Mouse (Mus musculus) CH12.LX (cell line): ENCODE measurements at regions not wholly inside any gene's neighbourhood (a gene's known extent, or its start where the extent isn't known, plus 50 kb on each side); places are given as distances from the start of the nearest gene placed in this dataset.

Experiments
- DNase-seq: peaks from one replicate; pipeline ENCODE4 v3.0.0-alpha.2; 2013; ENCODE audit errors: extremely low read depth
- H3K27ac ChIP-seq: 2 replicates; pipeline ENCODE4 v1.5.1; 2012; ENCODE audit warnings: low read depth, mild to moderate bottlenecking, control low read depth, moderate library complexity; ENCODE audit not compliant: insufficient read depth
- H3K27me3 ChIP-seq: replicated peaks from 2 replicates; pipeline ENCODE3; 2012; ENCODE audit warnings: inconsistent platforms
- H3K36me3 ChIP-seq, 2 experiments: replicated peaks in 1 of 2; 2 replicates each; pipeline versions ENCODE3 to v1.6.1; 2012; ENCODE audit warnings: inconsistent platforms in 1 of 2, low read length in 1 of 2, mild to moderate bottlenecking in 1 of 2, mixed read lengths in 1 of 2, moderate library complexity in 1 of 2; ENCODE audit not compliant: control insufficient read depth in 1 of 2, insufficient read depth in 1 of 2
- H3K4me1 ChIP-seq, 2 experiments: 2 replicates each; pipeline ENCODE4 v1.6.1; 2012; ENCODE audit warnings: inconsistent platforms in 1 of 2, moderate library complexity in 1 of 2; ENCODE audit not compliant: insufficient read depth in 2 of 2, control insufficient read depth in 1 of 2
- H3K4me2 ChIP-seq: 2 replicates; pipeline ENCODE4 v1.6.1; 2012; ENCODE audit warnings: low read depth, mild to moderate bottlenecking, control low read depth; ENCODE audit not compliant: poor library complexity, insufficient read depth, severe bottlenecking
- H3K4me3 ChIP-seq, 3 experiments: fragments of 150-350 bp in 1 of 3; sonication (generic) in 1 of 3; replicated peaks in 1 of 3; 2 replicates each; pipeline versions ENCODE3 to v1.5.1; 2011 to 2012; ENCODE audit warnings: low read depth in 2 of 3, low read length in 2 of 3, mild to moderate bottlenecking in 2 of 3, moderate library complexity in 2 of 3, control low read depth in 1 of 3, improper control_type of control experiment in 1 of 3, inconsistent platforms in 1 of 3, mixed read lengths in 1 of 3; ENCODE audit not compliant: poor library complexity in 1 of 3
- H3K79me2 ChIP-seq: replicated peaks from 2 replicates; pipeline ENCODE4 v1.6.1; 2012; ENCODE audit warnings: mild to moderate bottlenecking, moderate library complexity; ENCODE audit not compliant: control insufficient read depth, poor library complexity, insufficient read depth, severe bottlenecking; ENCODE audit errors: extremely low read depth
- H3K9ac ChIP-seq: 2 replicates; pipeline ENCODE4 v1.6.1; 2012; ENCODE audit warnings: low read depth, mild to moderate bottlenecking, control low read depth, moderate library complexity; ENCODE audit not compliant: insufficient read depth
- H3K9me3 ChIP-seq: replicated peaks from 2 replicates; pipeline ENCODE3; 2012; ENCODE audit warnings: low read length, inconsistent platforms, mixed read lengths
- CHD2 ChIP-seq: IDR thresholded peaks from 2 replicates; pipeline ENCODE4 v1.6.1; 2011; ENCODE audit warnings: low read length, improper control_type of control experiment
- E2F4 ChIP-seq: IDR thresholded peaks from 2 replicates; pipeline ENCODE4 v1.6.1; 2011; ENCODE audit warnings: low read depth, low read length, improper control_type of control experiment; ENCODE audit not compliant: insufficient replicate concordance
- ELF1 ChIP-seq: IDR thresholded peaks from 2 replicates; pipeline ENCODE4 v1.6.1; 2014; ENCODE audit warnings: low read depth, mild to moderate bottlenecking, inconsistent platforms, low read length, improper control_type of control experiment
- ETS1 ChIP-seq: conservative IDR thresholded peaks from 2 replicates; pipeline ENCODE4 v1.6.1; 2012; ENCODE audit warnings: low read depth, mild to moderate bottlenecking, inconsistent platforms, low read length, improper control_type of control experiment, moderate library complexity
- GABPA ChIP-seq: IDR thresholded peaks from 2 replicates; pipeline ENCODE4 v1.6.1; 2012; ENCODE audit warnings: low read depth, low read length, improper control_type of control experiment, inconsistent platforms; ENCODE audit not compliant: insufficient replicate concordance
- HCFC1 ChIP-seq: IDR thresholded peaks from 2 replicates; pipeline ENCODE4 v1.6.1; 2012; ENCODE audit warnings: low read depth, mild to moderate bottlenecking, inconsistent platforms, low read length, improper control_type of control experiment
- JUN ChIP-seq: IDR thresholded peaks from 2 replicates; pipeline ENCODE4 v1.6.1; 2011; ENCODE audit warnings: low read depth, mild to moderate bottlenecking, low read length, improper control_type of control experiment, moderate library complexity; ENCODE audit not compliant: insufficient read depth
- MAZ ChIP-seq: IDR thresholded peaks from 2 replicates; pipeline ENCODE4 v1.6.1; 2012; ENCODE audit warnings: low read depth, mild to moderate bottlenecking, inconsistent platforms, low read length, improper control_type of control experiment, moderate library complexity
- NELFE ChIP-seq: IDR thresholded peaks from 2 replicates; pipeline ENCODE4 v1.6.1; 2011; ENCODE audit warnings: low read depth, low read length, improper control_type of control experiment
- NRF1 ChIP-seq: IDR thresholded peaks from 2 replicates; pipeline ENCODE4 v1.6.1; 2014; ENCODE audit warnings: low read depth, mild to moderate bottlenecking, inconsistent platforms, low read length, improper control_type of control experiment, moderate library complexity
- RAD21 ChIP-seq: IDR thresholded peaks from 2 replicates; pipeline ENCODE4 v1.6.1; 2011; ENCODE audit warnings: low read depth, mild to moderate bottlenecking, low read length, improper control_type of control experiment, moderate library complexity
- RCOR1 ChIP-seq: conservative IDR thresholded peaks from 2 replicates; pipeline ENCODE4 v1.6.1; 2012; ENCODE audit warnings: low read depth, mild to moderate bottlenecking, inconsistent platforms, low read length, improper control_type of control experiment
- SIN3A ChIP-seq: IDR thresholded peaks from 2 replicates; pipeline ENCODE4 v1.6.1; 2012; ENCODE audit warnings: low read length, improper control_type of control experiment, inconsistent platforms
- SMC3 ChIP-seq: IDR thresholded peaks from 2 replicates; pipeline ENCODE4 v1.6.1; 2011; ENCODE audit warnings: low read depth, low read length, improper control_type of control experiment
- TBP ChIP-seq: conservative IDR thresholded peaks from 2 replicates; pipeline ENCODE4 v1.6.1; 2011; ENCODE audit warnings: low read depth, low read length, improper control_type of control experiment
- TCF12 ChIP-seq: IDR thresholded peaks from 2 replicates; pipeline ENCODE4 v1.6.1; 2014; ENCODE audit warnings: low read depth, mild to moderate bottlenecking, inconsistent platforms, low read length, improper control_type of control experiment
- USF1 ChIP-seq: IDR thresholded peaks from 2 replicates; pipeline ENCODE4 v1.6.1; 2014; ENCODE audit warnings: low read depth, mild to moderate bottlenecking, inconsistent platforms, low read length, improper control_type of control experiment
- ZNF384 ChIP-seq: IDR thresholded peaks from 2 replicates; pipeline ENCODE4 v1.6.1; 2012; ENCODE audit warnings: low read depth, low read length, improper control_type of control experiment, inconsistent platforms
- dilution Hi-C: fragments of 300-500 bp; cut with MboI; formaldehyde crosslinking; loops from 2 replicates; pipeline ENCODE4 v1.14.3; 2020; ENCODE audit warnings: low sequenced_read_pairs; ENCODE audit not compliant: extremely low pct_unique_long_range_greater_than_20kb, extremely low pct_ligation_motif_present
- in situ Hi-C: fragments of 300-500 bp; cut with MboI; formaldehyde crosslinking; loops from 3 replicates; pipeline ENCODE4 v1.14.3; 2019; ENCODE audit warnings: low sequenced_read_pairs, low pct_ligation_motif_present, low pct_unique_long_range_greater_than_20kb, mixed read lengths

DNA sequence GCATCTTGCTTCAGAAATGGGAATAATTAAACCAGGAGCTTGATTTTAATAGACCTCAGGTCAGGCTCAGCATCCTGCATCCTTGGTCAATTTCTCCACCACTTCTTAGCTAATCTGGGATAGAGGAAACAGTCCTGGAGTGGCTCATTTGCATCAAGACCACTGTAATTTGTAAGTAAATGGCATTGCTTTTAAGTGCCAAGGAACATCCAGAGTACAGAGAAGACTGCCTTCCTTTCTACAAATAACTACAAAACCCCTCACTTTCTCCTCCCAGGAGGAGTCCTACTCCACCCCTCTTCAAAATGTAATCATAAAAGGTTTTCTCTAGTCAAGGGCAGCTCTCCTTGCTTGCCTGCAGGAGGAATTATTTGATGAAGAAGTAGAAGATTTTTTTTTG lies 96.2 kb upstream of the Camk1g start:
- dilution Hi-C loops = no loop called here
- no peaks in the 10 kb centered on the region for H3K79me2 ChIP-seq

DNA sequence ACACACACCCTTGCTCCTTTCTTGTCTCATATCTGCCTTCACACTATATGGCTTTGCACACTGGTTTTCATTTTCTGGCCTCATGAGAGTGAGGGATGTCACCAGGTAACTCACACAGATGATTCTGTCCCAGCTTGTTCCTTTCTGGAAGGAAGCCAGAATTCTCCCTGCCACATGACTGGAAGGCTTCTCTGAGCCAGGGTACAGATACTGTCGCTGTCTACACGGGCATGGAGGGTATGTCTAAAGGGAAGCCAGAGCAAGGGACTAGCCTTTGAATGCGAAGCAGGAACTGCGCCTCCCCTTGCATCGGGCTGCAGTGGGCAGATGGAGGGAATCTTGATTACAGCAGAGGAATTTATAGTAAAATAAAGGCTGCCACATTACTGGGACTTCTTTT lies 89.6 kb upstream of the Camk1g start:
- no peak overlapping the region for H3K27ac ChIP-seq
- no peak for DNase-seq
- H3K36me3 ChIP-seq = no peaks in the 10 kb centered on the region
- peaks cover 5% of the 10 kb centered on the region for H3K27me3 ChIP-seq
- no peak overlapping the region for H3K4me3 ChIP-seq
- H3K79me2 ChIP-seq = no peaks in the 10 kb centered on the region
- dilution Hi-C loops = no loop called here
- peaks cover 0 to 7% of the 10 kb centered on the region in 2 experiments; a peak in 2 of 4 replicates for H3K4me1 ChIP-seq
- H3K9me3 ChIP-seq = peaks cover 2% of the 10 kb centered on the region
- H3K4me2 ChIP-seq = no peak overlapping the region
- H3K9ac ChIP-seq = no peak overlapping the region
- in situ Hi-C loops = no loop called here
- TF ChIP-seq TBP (no peak), MAZ (no peak), SMC3 (no peak), ELF1 (no peak)

More for the DNA sequence above, 96.2 kb upstream of the Camk1g start:
- H3K27me3 ChIP-seq = peaks cover 19% of the 10 kb centered on the region
- TF ChIP-seq CHD2 (no peak), RAD21 (no peak), ZNF384 (no peak), ETS1 (no peak)
- no peak overlapping the region for H3K9ac ChIP-seq
- H3K4me2 ChIP-seq = no peak overlapping the region
- H3K27ac ChIP-seq = no peak overlapping the region
- H3K36me3 ChIP-seq = no peaks in the 10 kb centered on the region
- in situ Hi-C loops = no loop called here
- H3K4me1 ChIP-seq = no peaks in the 10 kb centered on the region
- H3K9me3 ChIP-seq = peaks cover 6% of the 10 kb centered on the region
- DNase-seq = no peak
- no peak overlapping the region for H3K4me3 ChIP-seq

DNA sequence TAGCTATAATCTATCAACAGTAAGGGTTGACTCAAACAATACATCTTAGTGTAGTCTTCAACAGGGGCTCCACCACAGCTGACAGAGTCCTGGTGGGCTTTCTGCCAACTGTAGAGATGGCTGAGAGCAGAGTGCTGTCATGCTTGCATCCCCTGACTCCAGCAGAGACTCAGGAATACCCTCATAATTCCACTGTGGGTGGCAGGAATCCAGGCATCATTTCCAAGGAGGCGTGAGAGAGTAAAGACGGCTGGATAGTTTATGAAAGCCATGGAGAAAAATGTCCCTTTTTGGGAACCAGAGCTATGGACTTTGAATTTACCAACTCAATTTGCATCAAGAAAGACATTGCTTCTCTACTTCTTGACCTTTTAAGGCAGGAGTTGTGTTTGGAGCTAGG lies 87.8 kb upstream of the Camk1g start:
- no peak overlapping the region for H3K4me2 ChIP-seq
- no peak for DNase-seq
- H3K4me3 ChIP-seq = no peak overlapping the region
- in situ Hi-C loops = no loop called here
- TF ChIP-seq E2F4 (no peak), JUN (no peak), NRF1 (no peak), RAD21 (no peak), SIN3A (no peak), USF1 (no peak), SMC3 (no peak), RCOR1 (no peak), HCFC1 (no peak), NELFE (no peak), GABPA (no peak), TCF12 (no peak)
- dilution Hi-C loops = no loop called here
- peaks cover 0 to 7% of the 10 kb centered on the region in 2 experiments; a peak in 2 of 4 replicates for H3K4me1 ChIP-seq
- H3K79me2 ChIP-seq = no peaks in the 10 kb centered on the region
- H3K27me3 ChIP-seq = peaks cover 13% of the 10 kb centered on the region
- H3K9me3 ChIP-seq = no peaks in the 10 kb centered on the region
- no peaks in the 10 kb centered on the region for H3K36me3 ChIP-seq
- no peak overlapping the region for H3K9ac ChIP-seq
- no peak overlapping the region for H3K27ac ChIP-seq
